In genomic region chr15:43717559-43717958, GRCm38 (mm10) we compare ENCODE assay signal across 33 mouse cellular contexts.
DNase-seq lines count a peak whose midpoint lies in the region; ATAC-seq and TF ChIP-seq lines count a peak whose summit lies in the region.
"Had no signal": no experiment of that assay in that cellular context is flagged by ENCODE, and none has a peak within 500 bp of the region (broad histone marks: within the 10 kb centered on the region; RNA-seq: fewer than 3 reads in every experiment).

No protein-coding gene starts in this region.

- H3K4me1 ChIP-seq in intestine, postnatal 0 days (replicated peaks; ENCODE audit: control insufficient read depth, insufficient read depth, low read length): no peaks in the 10 kb centered on the region
- H3K4me1 ChIP-seq: forebrain, embryonic 12.5 days; heart, embryonic 12.5 days; limb, embryonic 10.5 days; liver, embryonic 15.5 days; lung, embryonic 15.5 days; megakaryocyte, embryonic 14.5 days; midbrain, embryonic 15.5 days; neural tube, embryonic 13.5 days had no signal

- no peak overlapping the region for H3K4me2 ChIP-seq in intestine, postnatal 0 days (replicated peaks; ENCODE audit: low read depth)
- H3K4me2 ChIP-seq: forebrain, embryonic 12.5 days; heart, embryonic 12.5 days; liver, embryonic 15.5 days; lung, embryonic 15.5 days; midbrain, embryonic 15.5 days; neural tube, embryonic 13.5 days had no signal

- DNase-seq in layer of hippocampus, adult 9-11 months: peak; percentile 76
- DNase-seq in layer of hippocampus, postnatal 10 days (ENCODE audit: low spot score in 2 of 2): no peak
- peak; percentile 91 for DNase-seq in brain, adult 2 months (ENCODE audit: low read depth, low spot score)
- peak; percentile 71 for DNase-seq in fibroblast of lung, adult 2 months (ENCODE audit: low read depth)
- peak; percentile 47 to 94 for DNase-seq in left cerebral cortex, postnatal 25 days (ENCODE audit: low spot score in 2 of 2)
- DNase-seq in thymus, postnatal 4 days: no peak
- no peak for DNase-seq in thymus, postnatal 25 days
- DNase-seq: adrenal gland, postnatal 36 days; B cell, adult 2 months; cerebellum, adult 11 months; cerebellum, adult 9-11 months; gastrocnemius, postnatal 14 days; heart, adult 11 months; heart, postnatal 14 days; kidney, postnatal 36 days; liver; lung, postnatal 36 days; retina, postnatal 1 day; spleen, adult 18-20 months had no signal

- H3K9me3 ChIP-seq in intestine, postnatal 0 days (ENCODE audit: control insufficient read depth): no peaks in the 10 kb centered on the region
- H3K9me3 ChIP-seq: forebrain, embryonic 12.5 days; G1E; heart, embryonic 12.5 days; limb, embryonic 10.5 days; liver, embryonic 15.5 days; lung, embryonic 15.5 days; megakaryocyte, embryonic 14.5 days; midbrain, embryonic 15.5 days; neural tube, embryonic 13.5 days had no signal

- no peaks in the 10 kb centered on the region for H3K36me3 ChIP-seq in intestine, postnatal 0 days (ENCODE audit: control insufficient read depth, insufficient read depth)
- H3K36me3 ChIP-seq: forebrain, embryonic 12.5 days; G1E; heart, embryonic 12.5 days; limb, embryonic 10.5 days; liver, embryonic 15.5 days; lung, embryonic 15.5 days; midbrain, embryonic 15.5 days; neural tube, embryonic 13.5 days had no signal

- no peak overlapping the region for H3K9ac ChIP-seq in intestine, postnatal 0 days (ENCODE audit: low read depth, low read length)
- H3K9ac ChIP-seq: forebrain, embryonic 12.5 days; heart, embryonic 12.5 days; liver, embryonic 15.5 days; lung, embryonic 15.5 days; midbrain, embryonic 15.5 days; neural tube, embryonic 13.5 days had no signal

- 94% methylated on average over 1 of the region's 1 CpGs for WGBS in intestine, postnatal 0 days

- no peak overlapping the region for H3K4me3 ChIP-seq in intestine, postnatal 0 days (ENCODE audit: low read depth, low read length)
- H3K4me3 ChIP-seq: forebrain, embryonic 12.5 days; heart, embryonic 12.5 days; limb, embryonic 10.5 days; liver, embryonic 15.5 days; lung, embryonic 15.5 days; megakaryocyte, embryonic 14.5 days; midbrain, embryonic 15.5 days; neural tube, embryonic 13.5 days had no signal

- no peak for ATAC-seq in intestine, postnatal 0 days
- ATAC-seq: hindbrain, postnatal 0 days; intestine, embryonic 16.5 days; midbrain, embryonic 15.5 days had no signal

- TF ChIP-seq CTCF in intestine, postnatal 0 days (IDR thresholded peaks at IDR 0.05; ENCODE audit: low read depth): no peak

- H3K27ac ChIP-seq in intestine, postnatal 0 days (ENCODE audit: low read depth, low read length): no peak overlapping the region
- H3K27ac ChIP-seq: forebrain, embryonic 12.5 days; hindbrain, postnatal 0 days; limb, embryonic 10.5 days; liver, embryonic 15.5 days; lung, embryonic 15.5 days; midbrain, embryonic 15.5 days; neural tube, embryonic 13.5 days had no signal

- no peaks in the 10 kb centered on the region for H3K27me3 ChIP-seq in intestine, postnatal 0 days (replicated peaks; ENCODE audit: control insufficient read depth, insufficient read depth, low read length)
- H3K27me3 ChIP-seq: CH12.LX; forebrain, embryonic 12.5 days; heart, embryonic 12.5 days; liver, embryonic 15.5 days; lung, embryonic 15.5 days; megakaryocyte, embryonic 14.5 days; midbrain, embryonic 15.5 days; neural tube, embryonic 13.5 days; Patski had no signal

- intact Hi-C loops in left cerebral cortex, postnatal 25 days (cut with DNase I): loop anchor here (1.0 kb wide), 2 partner anchors 22 to 175 kb away; no protein-coding TSS in a partner anchor

Comparison
In these comparisons a context has a peak if more than half of its experiments do, and no peak if none do; other contexts are left out.
1. DNase-seq: peak in layer of hippocampus, adult 9-11 months (single experiment), brain, adult 2 months (single experiment), fibroblast of lung, adult 2 months (single experiment) and left cerebral cortex, postnatal 25 days (2 of 2); none in layer of hippocampus, postnatal 10 days (0 of 2), thymus, postnatal 4 days (single experiment) and thymus, postnatal 25 days (single experiment).